Mouse (Mus musculus) MEL (cell line): ENCODE measurements around the gene Spag9. TPM values are rescaled to one million over a fixed set of nuclear protein-coding genes. Genes with fewer than 3 reads are reported as not detected.
"Not testable (repeated sequence)": the region's sequence is repeated elsewhere in the genome, so short reads cannot be mapped to it uniquely, and the experiment has no call there.

Source experiments
- DNase-seq: peaks from one replicate; pipeline ENCODE4 v3.0.0; 2011; ENCODE audit warnings: low read depth, low spot score
- H3K27ac ChIP-seq: 2 replicates; pipeline ENCODE4 v1.5.1; 2012; ENCODE audit warnings: low read depth, mild to moderate bottlenecking, control low read depth, low read length, moderate library complexity; ENCODE audit not compliant: control insufficient read depth
- H3K27me3 ChIP-seq, 2 experiments: fragments of 150-350 bp in 1 of 2; sonication (generic) in 1 of 2; 2 replicates each; pipeline ENCODE4 v1.6.1; 2012; ENCODE audit warnings: low read length in 2 of 2, mild to moderate bottlenecking in 2 of 2, improper control_type of control experiment in 1 of 2, moderate library complexity in 1 of 2; ENCODE audit not compliant: insufficient read depth in 2 of 2, control insufficient read depth in 1 of 2
- H3K36me3 ChIP-seq, 2 experiments: 2 replicates each; pipeline ENCODE4 v1.6.1; 2012 to 2014; ENCODE audit warnings: low read length in 2 of 2, improper control_type of control experiment in 1 of 2, inconsistent platforms in 1 of 2, mild to moderate bottlenecking in 1 of 2; ENCODE audit not compliant: insufficient read depth in 2 of 2, control insufficient read depth in 1 of 2
- H3K4me1 ChIP-seq, 2 experiments: fragments of 150-350 bp in 1 of 2; sonication (generic) in 1 of 2; 2 replicates each; pipeline ENCODE4 v1.6.1; 2012; ENCODE audit warnings: low read length in 2 of 2, improper control_type of control experiment in 1 of 2, mild to moderate bottlenecking in 1 of 2; ENCODE audit not compliant: insufficient read depth in 2 of 2, control insufficient read depth in 1 of 2
- H3K4me3 ChIP-seq, 2 experiments: fragments of 150-350 bp in 1 of 2; sonication (generic) in 1 of 2; 2 replicates each; pipeline ENCODE4 v1.5.1; 2012; ENCODE audit warnings: low read depth in 2 of 2, low read length in 2 of 2, mild to moderate bottlenecking in 2 of 2, moderate library complexity in 2 of 2, control low read depth in 1 of 2, improper control_type of control experiment in 1 of 2; ENCODE audit not compliant: control insufficient read depth in 1 of 2, insufficient read depth in 1 of 2
- H3K79me2 ChIP-seq: 2 replicates; pipeline ENCODE4 v1.6.1; 2012; ENCODE audit warnings: mild to moderate bottlenecking, low read length, moderate library complexity; ENCODE audit not compliant: control insufficient read depth, poor library complexity, insufficient read depth
- H3K9ac ChIP-seq: 2 replicates; pipeline ENCODE4 v1.6.1; 2012; ENCODE audit warnings: low read depth, mild to moderate bottlenecking, control low read depth, low read length, moderate library complexity; ENCODE audit not compliant: control insufficient read depth, poor library complexity, severe bottlenecking
- H3K9me3 ChIP-seq: fragments of 150-350 bp; sonication (generic); replicated peaks from 2 replicates; pipeline ENCODE4 v1.6.1; 2012; ENCODE audit warnings: mild to moderate bottlenecking, low read length, improper control_type of control experiment, moderate library complexity; ENCODE audit not compliant: insufficient read depth
- BHLHE40 ChIP-seq: IDR thresholded peaks from 2 replicates; pipeline ENCODE4 v1.6.1; 2012; ENCODE audit warnings: low read depth, mild to moderate bottlenecking, inconsistent platforms, low read length, improper control_type of control experiment, borderline replicate concordance
- CHD2 ChIP-seq: IDR thresholded peaks from 2 replicates; pipeline ENCODE4 v1.6.1; 2011; ENCODE audit warnings: low read length, improper control_type of control experiment
- CTCF ChIP-seq, 3 experiments: IDR thresholded peaks in 2 of 3; conservative IDR thresholded peaks in 1 of 3; 2 replicates each; pipeline ENCODE4 v1.5.1; 2011 to 2012; ENCODE audit warnings: low read length in 3 of 3, low read depth in 2 of 3, mild to moderate bottlenecking in 2 of 3, improper control_type of control experiment in 1 of 3, inconsistent platforms in 1 of 3, mixed read lengths in 1 of 3, moderate library complexity in 1 of 3; ENCODE audit not compliant: control insufficient read depth in 1 of 3, insufficient read depth in 1 of 3, poor library complexity in 1 of 3, severe bottlenecking in 1 of 3
- GABPA ChIP-seq: IDR thresholded peaks from 2 replicates; pipeline ENCODE4 v1.6.1; 2012; ENCODE audit warnings: low read depth, mild to moderate bottlenecking, inconsistent platforms, low read length, improper control_type of control experiment, moderate library complexity
- MAFK ChIP-seq: IDR thresholded peaks from 2 replicates; pipeline ENCODE4 v1.6.1; 2011; ENCODE audit warnings: low read depth, mild to moderate bottlenecking, low read length, improper control_type of control experiment, borderline replicate concordance
- MAX ChIP-seq: IDR thresholded peaks from 2 replicates; pipeline ENCODE4 v1.6.1; 2011; ENCODE audit warnings: low read length, improper control_type of control experiment
- MAZ ChIP-seq: IDR thresholded peaks from 2 replicates; pipeline ENCODE4 v1.6.1; 2012; ENCODE audit warnings: low read depth, mild to moderate bottlenecking, inconsistent platforms, low read length, improper control_type of control experiment
- MXI1 ChIP-seq: IDR thresholded peaks from 2 replicates; pipeline ENCODE4 v1.6.1; 2011; ENCODE audit warnings: mild to moderate bottlenecking, low read depth, low read length, improper control_type of control experiment
- MYC ChIP-seq: IDR thresholded peaks from 2 replicates; pipeline ENCODE4 v1.6.1; 2011; ENCODE audit warnings: low read depth, mild to moderate bottlenecking, low read length, improper control_type of control experiment, moderate library complexity
- NELFE ChIP-seq: IDR thresholded peaks from 2 replicates; pipeline ENCODE4 v1.6.1; 2011; ENCODE audit warnings: low read depth, low read length, improper control_type of control experiment
- POLR2A ChIP-seq, 2 experiments: IDR thresholded peaks; 2 replicates each; pipeline ENCODE4 v1.6.1; 2011 to 2012; ENCODE audit warnings: low read length in 2 of 2, mild to moderate bottlenecking in 2 of 2, control low read depth in 1 of 2, improper control_type of control experiment in 1 of 2, low read depth in 1 of 2, moderate library complexity in 1 of 2; ENCODE audit not compliant: control insufficient read depth in 1 of 2, insufficient read depth in 1 of 2, poor library complexity in 1 of 2
- POLR2AphosphoS5 ChIP-seq: IDR thresholded peaks from 2 replicates; pipeline ENCODE4 v1.6.1; 2012; ENCODE audit warnings: low read depth, borderline replicate concordance, mild to moderate bottlenecking, inconsistent platforms, low read length, moderate library complexity, mixed read lengths
- SIN3A ChIP-seq: IDR thresholded peaks from 2 replicates; pipeline ENCODE4 v1.6.1; 2012; ENCODE audit warnings: low read length, improper control_type of control experiment, inconsistent platforms
- SMC3 ChIP-seq: IDR thresholded peaks from 2 replicates; pipeline ENCODE4 v1.6.1; 2011; ENCODE audit warnings: low read depth, low read length, improper control_type of control experiment
- TBP ChIP-seq: IDR thresholded peaks from 2 replicates; pipeline ENCODE4 v1.8.0; 2011; ENCODE audit warnings: low read depth, low read length, improper control_type of control experiment
- UBTF ChIP-seq: IDR thresholded peaks from 2 replicates; pipeline ENCODE4 v1.6.1; 2012; ENCODE audit warnings: low read depth, mild to moderate bottlenecking, inconsistent platforms, low read length, improper control_type of control experiment, moderate library complexity, borderline replicate concordance; ENCODE audit not compliant: insufficient read depth
- USF1 ChIP-seq: IDR thresholded peaks from 2 replicates; pipeline ENCODE4 v1.6.1; 2014; ENCODE audit warnings: low read depth, mild to moderate bottlenecking, inconsistent platforms, low read length, improper control_type of control experiment, moderate library complexity
- ZKSCAN1 ChIP-seq: IDR thresholded peaks from 2 replicates; pipeline ENCODE4 v1.6.1; 2012; ENCODE audit warnings: low read depth, mild to moderate bottlenecking, inconsistent platforms, low read length, improper control_type of control experiment, moderate library complexity
- ZNF384 ChIP-seq: IDR thresholded peaks from 2 replicates; pipeline ENCODE4 v1.6.1; 2012; ENCODE audit warnings: low read depth, mild to moderate bottlenecking, inconsistent platforms, low read length, improper control_type of control experiment
- polyA plus RNA-seq, 2 experiments: library from polyadenylated mRNA; stranded (reverse) in 1 of 2; unstranded in 1 of 2; fragments of >175 nt in 1 of 2; fragments of >200 nt in 1 of 2; gene quantifications; 2 replicates each; pipeline versions ENCODE4 v1.2.1 to v1.2.4; 2012; ENCODE audit warnings: low replicate concordance in 2 of 2, low read depth in 1 of 2; ENCODE audit not compliant: insufficient read length in 2 of 2, insufficient read depth in 1 of 2, missing spikeins in 1 of 2
- total RNA-seq: library from RNA; depleted of rRNA; stranded (reverse); fragments of 300-350 nt; gene quantifications from 2 replicates; pipeline ENCODE4 v1.2.3, GENCODE M21; 2012

Spag9 gene
- total and polyA plus RNA-seq, 3 experiments: 18.9 to 279 (median 20.6) TPM

GRCm38 (mm10) chr11:94042301-94042700, 46.4 kb downstream of the Spag9 start:
- not testable (repeated sequence) for H3K79me2 ChIP-seq, H3K27ac ChIP-seq, H3K4me1 ChIP-seq, H3K27me3 ChIP-seq, H3K9me3 ChIP-seq, H3K9ac ChIP-seq, H3K36me3 ChIP-seq, H3K4me3 ChIP-seq, DNase-seq
- TF ChIP-seq ZNF384: peak; percentile 64

- Histone ChIP-seq H3K4me1 (peaks cover 0 to 1% of the 10 kb centered on the region in 2 experiments; a peak in 1 of 4 replicates), H3K27ac (no peak overlapping the region), H3K9ac (no peak overlapping the region), H3K27me3 (no peaks in the 10 kb centered on the region), H3K79me2 (0 out of 2 replicates have a peak, but pooled peaks cover 1% of the 10 kb centered on the region), H3K4me3 (no peak overlapping the region)
- TF ChIP-seq UBTF (no peak), TBP (no peak), BHLHE40 (no peak), MAZ (no peak), POLR2AphosphoS5 (no peak), MYC (no peak), POLR2A (IDR thresholded peaks at IDR 0.05; ENCODE audit: control insufficient read depth in 1 of 2, insufficient read depth in 1 of 2, low read depth in 1 of 2, low read length in 2 of 2, poor library complexity in 1 of 2) (no peak), MAX (no peak), USF1 (no peak), SMC3 (no peak), GABPA (no peak), MAFK (no peak), CTCF (IDR thresholded peaks at IDR 0.05 in 2 of 3, conservative IDR thresholded peaks at IDR 0.05 in 1 of 3; ENCODE audit: control insufficient read depth in 1 of 3, insufficient read depth in 1 of 3, low read depth in 2 of 3, low read length in 3 of 3, poor library complexity in 1 of 3, severe bottlenecking in 1 of 3) (no peak), CHD2 (no peak), SIN3A (no peak), MXI1 (no peak), NELFE (no peak), ZKSCAN1 (no peak)
- TF ChIP-seq, all 39 proteins: peak for 0
- H3K9me3 ChIP-seq: no peaks in the 10 kb centered on the region
- H3K36me3 ChIP-seq: peaks cover 0 to 10% of the 10 kb centered on the region in 2 experiments; a peak in 3 of 4 replicates
- no peak for DNase-seq
These were observed 48.4 kb downstream of the Spag9 start for GRCm38 (mm10) chr11:94043998-94044985.
